Mouse (Mus musculus) cerebellum, postnatal 4 days (tissue): ENCODE measurements around the gene a.
A peak's percentile ranks its signal among the peaks of the same experiment; 100 is the strongest.
"Not testable (repeated sequence)": the region's sequence is repeated elsewhere in the genome, so short reads cannot be mapped to it uniquely, and the experiment has no call there.

ENCODE experiments used
- DNase-seq, 2 experiments: peaks; one replicate each; pipeline ENCODE4 v3.0.0; 2022; ENCODE audit warnings: low spot score in 2 of 2, mixed read lengths in 1 of 2

Gene a

DNA sequence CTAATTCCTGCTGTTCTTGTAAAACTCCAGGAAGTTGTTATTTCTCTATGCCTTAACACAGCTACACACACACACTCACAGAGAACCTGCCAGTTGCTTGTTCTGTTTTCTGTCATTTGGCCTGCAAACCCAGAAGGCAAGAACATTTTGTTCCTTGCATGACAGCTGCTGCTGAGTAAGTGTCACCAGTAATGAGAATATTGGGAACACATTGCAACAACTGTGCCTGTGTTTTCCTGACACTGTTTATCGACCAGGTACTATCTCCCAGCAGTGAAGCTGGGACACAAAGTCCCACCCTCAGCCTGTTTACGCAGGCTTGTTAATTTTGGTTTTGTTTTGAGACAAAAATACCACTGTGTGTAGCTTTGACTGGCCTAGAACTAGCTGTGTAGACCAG lies 261.5 kb downstream of the a start:
- no peak for DNase-seq

DNA sequence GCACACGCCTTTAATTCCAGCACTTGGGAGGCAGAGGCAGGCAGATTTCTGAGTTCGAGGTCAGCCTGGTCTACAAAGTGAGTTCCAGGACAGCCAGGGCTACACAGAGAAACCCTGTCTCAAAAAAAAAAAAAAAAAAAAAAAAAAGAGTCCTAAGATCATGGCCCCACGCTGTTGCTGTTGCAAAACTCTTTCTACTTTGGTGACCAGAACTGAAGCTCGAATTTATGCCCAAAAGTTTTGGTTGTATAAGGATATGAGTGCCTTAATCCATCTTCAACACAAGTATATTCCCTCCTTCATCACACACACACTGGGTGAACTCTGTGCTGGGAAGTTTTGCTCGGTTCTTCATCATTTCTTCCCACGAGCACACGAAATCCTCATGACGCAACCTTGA lies 262.3 kb downstream of the a start:
- DNase-seq, result not testable (repeated sequence)

DNA sequence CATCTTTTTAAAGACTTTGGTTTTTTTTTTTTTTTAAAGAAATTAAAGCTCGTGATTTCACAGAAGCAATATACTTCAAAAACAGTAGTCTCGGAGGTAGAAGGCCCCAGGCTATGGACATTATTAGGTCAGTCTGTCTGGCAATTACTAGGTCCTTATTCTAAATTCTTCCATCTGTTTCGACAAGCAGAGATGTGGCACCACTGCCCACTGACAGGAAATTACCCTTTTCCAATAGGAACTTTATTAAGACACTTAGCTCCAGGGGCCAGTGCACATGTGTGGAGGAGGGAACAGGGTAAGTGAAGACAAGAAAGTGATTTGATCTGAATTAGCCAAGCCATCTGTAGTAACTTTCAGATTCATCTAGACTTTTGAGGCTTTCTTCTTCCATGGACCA lies 263.5 kb downstream of the a start:
- no peak for DNase-seq

DNA sequence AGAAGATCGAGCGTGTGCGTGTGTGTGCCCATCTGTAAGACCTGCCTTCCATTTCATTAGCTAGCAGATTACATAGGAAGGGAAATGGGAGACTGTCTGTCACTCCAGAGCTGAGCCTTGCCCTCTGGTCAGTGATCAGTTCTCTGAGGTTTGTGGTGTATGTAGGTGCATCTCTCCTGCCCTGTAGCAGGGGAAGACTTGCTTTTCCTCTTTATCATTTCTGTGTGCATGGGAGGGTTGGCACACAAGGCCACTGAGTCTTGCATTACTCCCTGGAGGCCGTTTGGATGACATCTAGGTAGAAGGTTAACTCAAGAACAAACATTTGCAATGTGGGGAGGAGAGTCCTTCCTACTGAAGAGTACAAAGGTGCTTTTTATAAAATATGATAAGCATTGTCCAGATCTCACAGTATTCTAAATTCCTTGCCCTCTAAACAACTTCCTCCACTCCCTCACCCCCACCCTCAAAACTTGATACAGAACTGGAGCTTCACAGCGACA lies 264.9 kb downstream of the a start:
- no peak for DNase-seq

DNA sequence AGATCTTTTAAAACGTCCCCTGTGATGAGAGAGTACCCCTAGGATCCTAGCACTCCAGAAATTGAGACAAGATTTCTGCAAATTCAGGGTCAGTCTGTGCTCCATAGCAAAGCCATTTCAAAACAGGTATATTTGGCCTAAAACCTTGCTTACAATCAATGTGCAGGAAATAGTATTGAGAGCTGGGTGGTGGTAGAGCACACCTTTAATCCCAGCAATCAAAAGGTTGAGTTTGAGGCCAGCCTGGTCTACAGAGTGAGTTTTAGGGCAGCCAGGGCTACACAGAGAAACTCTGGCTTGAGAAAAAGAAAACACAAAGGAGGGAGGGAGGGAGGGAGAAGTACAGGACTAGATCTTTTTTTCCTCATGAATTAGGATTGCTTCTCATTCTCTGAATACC lies 266.2 kb downstream of the a start:
- DNase-seq, result no peak

DNA sequence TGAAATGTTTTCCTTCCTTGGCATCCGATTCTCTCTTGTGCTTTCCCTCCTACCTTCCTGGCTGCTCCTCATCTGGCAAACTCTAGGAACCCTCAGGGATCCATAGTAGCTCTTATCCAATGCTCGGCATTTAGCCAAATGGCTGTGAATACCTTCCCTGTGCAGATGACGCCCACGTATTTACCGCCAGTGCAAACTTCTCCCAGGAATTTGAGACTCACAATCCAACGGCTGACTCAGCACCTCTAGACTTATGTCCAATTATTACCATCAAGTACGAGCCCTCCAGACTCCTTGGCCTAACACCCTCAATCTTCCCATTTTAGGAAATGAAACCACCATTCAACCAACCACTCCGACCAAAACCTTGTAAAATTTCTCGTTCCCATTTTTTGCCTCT lies 279.8 kb downstream of the a start:
- DNase-seq, result no peak

DNA sequence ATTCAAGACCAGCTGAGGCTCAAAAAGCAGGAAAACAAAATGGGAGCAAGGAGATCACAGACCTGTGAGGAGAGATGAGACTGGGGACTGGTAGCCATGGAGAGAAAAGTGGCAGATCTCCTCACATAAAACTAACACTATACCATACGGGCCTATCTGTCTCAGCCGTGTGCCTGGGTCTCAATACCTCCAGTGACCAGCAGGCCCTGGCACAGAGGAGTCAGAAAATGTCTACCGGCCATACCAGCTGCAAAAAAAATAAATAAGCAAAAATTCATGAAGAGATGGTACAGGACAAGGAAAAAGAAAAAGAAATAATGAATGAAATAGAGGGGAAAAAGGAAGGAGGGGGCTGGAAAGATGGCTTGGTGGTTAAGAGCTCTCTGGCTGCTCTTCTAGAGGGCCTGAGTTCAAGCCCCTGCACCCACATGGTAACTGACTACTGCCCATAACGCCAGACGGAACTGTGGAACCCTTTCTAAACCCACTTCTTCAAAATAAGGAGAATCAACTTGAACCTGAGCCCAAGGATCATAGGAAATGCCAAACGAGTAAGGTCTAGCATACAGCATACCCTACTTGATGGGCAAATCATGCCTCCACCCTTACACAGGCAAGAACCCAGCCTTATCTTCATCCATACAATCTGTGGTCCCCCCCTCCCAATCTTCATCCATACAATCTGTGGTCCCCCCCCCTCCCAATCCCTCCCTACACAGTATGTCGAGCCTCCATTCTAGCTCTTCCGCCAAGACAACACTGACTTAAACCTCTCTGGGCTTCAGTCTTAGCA lies 281.3 kb downstream of the a start:
- DNase-seq, result no peak

DNA sequence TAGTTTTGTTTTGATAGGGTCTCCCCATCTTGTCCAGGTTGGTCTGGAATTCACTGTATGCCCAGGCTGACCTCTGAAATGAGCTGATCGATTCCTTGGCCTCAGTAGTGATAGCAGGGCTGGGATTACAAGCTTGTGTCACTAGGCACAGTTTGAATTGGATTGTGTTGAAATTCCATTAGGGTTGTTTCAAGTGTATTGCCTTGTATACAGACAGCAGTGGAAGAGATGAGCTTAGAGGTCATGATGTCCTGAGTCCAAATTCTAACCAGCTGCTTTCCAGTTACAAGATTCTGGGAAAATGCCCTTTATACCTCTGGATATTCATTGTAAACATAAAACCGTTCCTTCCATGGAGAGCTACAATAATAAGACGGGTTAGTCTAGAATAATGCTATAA lies 282.1 kb downstream of the a start:
- DNase-seq, result no peak

DNA sequence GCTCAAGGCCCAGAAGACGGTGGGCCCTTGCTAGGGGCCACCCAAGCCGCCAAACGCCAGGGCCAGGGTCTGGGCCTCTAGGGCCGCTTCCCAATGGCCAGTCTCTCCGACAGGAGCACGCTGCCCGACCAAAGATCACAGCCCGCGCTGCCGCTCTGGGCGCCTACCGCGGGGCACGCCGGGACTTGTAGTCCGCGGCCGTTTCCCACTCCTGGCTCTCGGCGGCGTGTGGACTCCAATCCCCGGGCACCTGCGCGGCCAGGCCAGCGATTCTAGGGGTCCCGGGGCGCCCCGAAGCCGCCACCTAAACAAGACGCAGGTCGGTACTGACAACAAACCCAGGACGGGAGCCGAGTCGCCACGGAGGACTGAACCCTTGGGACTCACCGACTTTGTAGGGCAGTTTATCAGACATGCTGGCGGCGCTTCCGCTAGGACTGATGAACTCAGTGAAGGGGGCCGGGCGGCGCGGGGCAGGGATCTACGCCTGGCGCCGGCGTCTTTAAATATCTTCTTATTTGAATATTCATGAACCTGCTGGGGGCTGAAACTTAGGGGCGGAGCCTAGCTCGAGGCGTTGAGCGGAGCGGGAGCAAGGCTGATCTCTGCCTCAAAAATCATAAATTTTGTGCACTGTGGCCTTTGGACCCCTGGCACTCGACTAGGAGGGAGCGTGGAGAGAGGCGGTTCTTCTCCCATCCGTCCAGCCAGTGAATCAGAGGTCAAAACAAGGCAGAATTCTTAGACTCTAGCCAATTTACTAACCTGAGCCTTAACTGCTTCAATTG lies 283.0 kb downstream of the a start, which contains the start of gene Ahcy:
Gene Ahcy, minus strand, starts transcription at position 520 of the 788 bp plus-strand sequence.
- peak; percentile 74 to 90 for DNase-seq

DNA sequence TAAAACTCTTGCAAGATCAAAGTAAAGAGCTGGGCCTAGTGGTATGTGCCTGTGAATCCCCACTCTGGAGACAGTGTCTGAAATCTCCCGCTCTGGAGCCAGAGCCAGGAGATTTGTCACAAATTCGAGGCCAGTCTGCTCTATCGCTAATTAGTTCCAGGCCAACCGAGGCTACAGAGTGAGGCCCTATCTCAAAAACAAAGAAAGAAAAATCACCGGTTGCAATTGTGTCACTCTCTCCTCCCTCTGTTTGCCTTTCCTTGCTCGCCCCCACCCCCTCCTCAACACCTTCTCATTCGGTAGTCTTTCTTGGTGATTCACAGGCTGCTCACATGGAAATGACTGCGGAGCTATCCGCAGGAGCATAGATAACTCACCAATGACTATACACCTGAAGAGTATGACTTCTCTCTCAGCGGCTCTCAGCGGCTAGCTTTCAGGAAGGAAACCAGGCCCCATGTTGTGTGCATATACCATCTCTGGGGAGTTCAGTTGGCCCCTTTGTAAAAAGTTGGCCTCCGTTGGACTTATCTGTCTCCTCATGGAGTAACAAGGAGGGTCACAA lies 283.6 kb downstream of the a start:
- DNase-seq, result peak in 1 of 2 experiments; percentile 4

DNA sequence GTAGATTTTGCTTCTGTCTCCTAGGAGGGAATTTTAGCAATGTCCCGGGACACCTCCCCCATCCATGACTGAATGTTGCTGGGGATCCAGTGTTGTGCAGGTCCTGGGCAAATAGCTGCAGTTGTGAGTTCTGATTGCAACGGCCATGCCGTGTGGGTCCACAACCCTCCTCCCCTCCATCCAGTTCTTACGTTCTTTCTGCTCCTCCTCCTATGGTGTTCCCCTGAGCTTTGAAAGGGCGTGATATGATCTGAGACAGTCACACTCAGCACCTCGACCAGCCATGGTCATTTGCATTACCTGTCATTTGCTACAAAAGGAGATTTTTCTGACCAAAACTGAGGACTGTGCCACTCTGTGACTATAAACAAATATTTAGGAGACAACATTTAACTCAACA lies 284.4 kb downstream of the a start:
- DNase-seq, result no peak

DNA sequence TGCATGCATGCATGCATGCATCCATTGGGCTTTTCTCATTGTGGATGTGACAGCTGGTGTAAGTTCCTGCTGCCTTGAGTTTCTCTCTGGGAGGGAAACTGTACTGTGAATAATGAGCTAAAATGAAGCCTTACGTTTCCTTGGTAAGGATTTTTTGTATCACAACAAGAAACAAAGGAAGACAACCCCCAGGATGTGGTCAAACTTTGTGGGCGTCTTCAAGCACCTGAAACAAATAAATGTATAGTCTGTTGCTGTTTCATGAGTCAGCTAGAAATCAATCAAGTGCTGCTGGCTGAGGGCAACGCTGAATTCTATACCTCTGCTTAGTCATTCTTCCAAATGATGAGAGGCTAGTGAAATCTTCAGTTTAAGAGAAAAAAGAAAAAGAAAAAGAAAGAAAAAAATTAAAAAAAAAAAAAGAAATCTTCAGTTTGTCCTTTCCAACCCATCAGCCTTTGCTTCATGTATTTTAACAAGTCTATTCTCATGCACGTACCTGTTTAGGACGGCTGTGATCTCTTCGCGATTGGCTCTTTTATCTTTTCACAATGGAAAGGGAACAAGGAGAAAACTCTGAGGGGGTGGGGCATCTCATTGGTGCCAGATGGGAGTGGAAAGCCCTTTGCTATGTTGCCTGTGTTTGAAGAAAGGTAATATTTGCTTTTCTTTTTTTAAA lies 288.4 kb downstream of the a start:
- DNase-seq, result no peak

DNA sequence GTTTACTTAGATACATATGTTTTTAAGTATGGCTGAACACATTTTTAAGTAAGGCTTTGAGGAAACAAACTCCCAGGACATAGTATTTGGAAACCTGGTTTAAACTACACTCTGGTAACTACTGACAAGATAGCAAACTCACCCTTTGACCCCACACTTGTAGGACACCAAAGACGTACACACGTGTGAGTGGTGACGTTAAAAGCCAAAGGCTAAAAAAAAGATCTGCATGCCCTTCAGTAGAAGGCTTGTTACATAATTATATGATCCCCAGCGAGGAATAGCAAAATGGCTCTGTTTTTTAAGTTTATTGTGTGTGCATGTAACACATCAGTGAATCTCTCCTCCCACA lies 289.0 kb downstream of the a start:
- DNase-seq, result no peak

DNA sequence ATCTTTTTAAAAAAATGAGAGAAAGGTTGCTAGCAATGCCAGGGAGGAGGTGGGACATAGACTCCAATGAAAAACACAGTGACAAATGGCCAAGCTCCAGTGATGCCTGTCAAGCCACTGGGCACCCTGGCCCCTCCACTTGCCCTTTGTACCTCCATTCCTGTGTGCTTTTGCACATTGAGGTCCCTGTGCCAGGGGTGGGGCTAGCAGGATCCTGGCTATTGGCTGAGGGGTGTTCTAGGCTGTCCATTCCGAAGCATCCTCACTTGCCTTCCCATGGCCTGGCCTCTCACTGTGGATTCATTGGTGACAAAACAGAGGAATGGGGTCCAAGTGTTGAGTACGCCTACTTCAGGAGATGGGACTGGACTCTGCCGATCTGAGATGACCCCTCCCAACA lies 289.9 kb downstream of the a start:
- no peak for DNase-seq

DNA sequence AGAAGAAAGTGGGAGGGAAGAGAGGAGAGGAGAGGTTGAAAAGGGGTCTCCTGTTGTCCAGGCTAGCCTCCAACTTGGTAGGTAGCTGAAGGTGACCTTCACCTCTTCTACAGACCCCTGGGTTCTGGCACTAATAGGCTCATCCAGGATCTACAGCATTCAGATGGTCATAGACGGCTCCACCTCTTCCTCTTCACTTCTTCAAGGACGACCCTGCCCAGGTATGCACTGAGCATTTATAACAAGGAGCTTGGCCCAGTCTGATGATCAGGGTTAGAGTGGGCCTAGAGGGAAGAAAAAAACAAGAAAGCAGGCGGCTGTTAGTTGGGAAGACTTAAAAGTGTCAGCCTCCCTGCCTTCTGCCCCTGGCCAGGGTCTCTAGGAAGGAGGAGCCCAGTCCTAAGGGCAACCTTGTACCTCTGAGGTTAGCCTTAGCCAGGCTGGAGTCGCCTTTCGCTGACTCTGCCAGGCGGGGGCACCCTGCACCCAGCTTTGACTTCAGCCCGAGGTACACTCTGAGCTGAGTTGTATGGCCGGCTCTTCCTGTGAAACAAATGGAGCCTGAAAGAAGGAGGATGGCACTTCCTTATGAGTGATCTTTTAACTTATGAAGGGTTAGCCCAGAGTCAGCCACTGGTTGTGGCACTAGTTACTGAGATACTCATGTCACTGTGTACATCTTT lies 291.1 kb downstream of the a start:
- DNase-seq, result peak; percentile 58 to 61

DNA sequence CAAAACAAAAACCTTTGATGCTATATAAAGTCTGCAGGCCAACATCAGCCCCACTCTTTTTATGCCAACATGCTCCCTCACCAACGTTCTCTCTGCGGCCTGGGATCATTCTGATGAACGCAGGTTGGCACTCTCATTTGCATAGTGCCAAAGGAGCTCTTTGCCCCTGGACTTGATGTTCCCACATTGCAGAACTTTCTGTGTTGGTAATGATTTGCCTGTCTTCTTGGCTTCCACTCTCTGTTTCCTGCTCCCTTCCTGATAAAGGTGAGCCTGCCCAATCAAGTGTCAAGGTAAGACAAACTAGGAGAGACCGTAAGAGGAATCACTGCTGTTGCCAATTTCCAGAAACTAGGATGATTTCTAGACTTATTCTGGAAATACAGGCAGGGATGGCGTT lies 293.3 kb downstream of the a start:
- DNase-seq, result no peak

DNA sequence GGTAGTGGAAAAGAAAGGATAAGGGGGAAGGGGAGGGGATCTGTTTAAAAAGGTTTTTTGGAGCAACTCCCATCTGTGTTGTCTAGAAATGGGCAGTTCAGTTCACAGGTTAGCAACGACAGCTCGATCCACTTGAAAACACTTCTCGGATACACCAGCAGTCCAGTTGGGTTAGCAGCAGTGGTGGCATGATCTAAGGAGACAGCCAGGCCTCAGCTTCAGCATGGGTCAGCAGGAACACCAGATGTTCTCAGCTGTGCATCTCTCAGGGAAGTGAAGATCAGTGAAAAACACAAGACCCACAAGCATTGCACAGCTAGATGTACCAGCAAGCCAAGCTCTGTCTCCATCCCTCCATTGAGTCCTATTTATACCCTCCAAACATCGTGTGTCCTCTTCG lies 295.1 kb downstream of the a start:
- DNase-seq, result no peak

DNA sequence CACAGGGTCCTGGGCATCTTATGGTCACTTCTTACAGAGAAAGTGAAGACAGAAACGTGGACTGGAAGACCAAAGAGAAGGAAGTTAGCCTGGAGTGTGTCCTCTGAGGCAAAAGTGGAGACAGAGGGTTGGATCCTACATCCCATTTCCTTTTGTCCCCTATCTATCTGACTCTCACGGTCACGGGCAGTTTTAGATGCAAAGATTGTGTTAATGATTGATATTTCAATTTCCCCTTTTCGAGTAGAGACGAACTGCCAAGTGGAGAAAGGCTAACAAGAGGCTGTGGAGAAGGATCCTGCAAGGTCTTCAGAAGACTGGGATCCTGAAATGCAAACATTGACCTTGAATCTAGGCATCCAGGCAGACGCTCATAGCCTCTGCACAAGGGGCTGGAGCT lies 297.1 kb downstream of the a start:
- no peak for DNase-seq

DNA sequence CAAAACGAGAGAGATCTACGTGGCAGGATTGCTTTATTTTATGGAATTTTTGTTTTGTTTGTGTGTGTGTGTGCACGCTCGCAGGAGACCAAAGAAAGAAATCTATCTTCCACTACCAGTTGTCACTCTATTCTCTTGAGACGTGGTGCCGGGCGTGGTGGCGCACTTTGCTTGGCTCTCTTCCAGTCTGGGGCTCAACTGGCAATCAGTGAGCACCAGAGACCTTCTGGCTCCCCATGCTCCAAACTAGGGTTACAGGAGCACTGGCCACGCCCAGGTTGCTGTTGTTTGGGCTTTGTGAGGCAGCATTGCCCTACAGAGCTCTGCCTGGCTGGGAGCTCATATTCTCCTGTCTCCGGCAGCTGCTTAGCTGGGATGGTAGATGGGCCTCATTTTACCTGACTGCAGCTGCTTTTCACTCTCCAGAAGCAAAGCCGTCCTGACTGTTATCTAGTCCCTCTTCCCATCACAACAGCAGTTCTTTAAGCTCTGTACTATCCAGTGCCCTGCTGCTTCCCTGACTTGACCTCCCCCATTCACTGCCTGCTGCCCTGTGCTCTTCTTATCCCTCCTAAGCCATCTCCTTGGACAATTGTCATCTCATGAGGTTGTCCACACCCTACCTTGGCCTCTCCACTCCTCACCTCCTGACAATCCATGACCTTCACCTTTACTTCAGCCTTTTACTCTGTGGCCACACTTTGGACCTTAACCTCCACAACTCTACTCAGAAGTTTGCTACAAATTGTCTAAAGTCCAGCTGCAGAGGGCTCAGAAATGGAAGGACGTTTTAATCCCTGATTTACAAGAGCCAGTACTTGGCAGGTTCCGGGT lies 299.9 kb downstream of the a start:
- no peak for DNase-seq

DNA sequence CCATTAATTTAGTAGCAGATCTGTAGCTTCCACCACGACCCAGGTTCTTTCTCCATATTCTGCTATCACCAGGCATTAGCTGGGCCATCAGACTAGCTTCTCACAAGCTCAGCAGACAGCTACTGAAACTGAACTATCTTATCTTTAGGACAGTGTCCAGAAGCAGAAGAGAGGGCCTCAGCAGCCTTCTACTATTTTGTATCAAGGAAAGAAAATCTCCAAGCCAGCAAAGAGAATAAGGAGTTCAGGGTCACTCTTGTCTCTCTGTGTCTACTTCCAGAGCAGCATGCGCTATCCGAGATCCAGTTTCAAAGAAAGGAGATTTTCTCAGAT lies 300.5 kb downstream of the a start:
- DNase-seq, result no peak

DNA sequence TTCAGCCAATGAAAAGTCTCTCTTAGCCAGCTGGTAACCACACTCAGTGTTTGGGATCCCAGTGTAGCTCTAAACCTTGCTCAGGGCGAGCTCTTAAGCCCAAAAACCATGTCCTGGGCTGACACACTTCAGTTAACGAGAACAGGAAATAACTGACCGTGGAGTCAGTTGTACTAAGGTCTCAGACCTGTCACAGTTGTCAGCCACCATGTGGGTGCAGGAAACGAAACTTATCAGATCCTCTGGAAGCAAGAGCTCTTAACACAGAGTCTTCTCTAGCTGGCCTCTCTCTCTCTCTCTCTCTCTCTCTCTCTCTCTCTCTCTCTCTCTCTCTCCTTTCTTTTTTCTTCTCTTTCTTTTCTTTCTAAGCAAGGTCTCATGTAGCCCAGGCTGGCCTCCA lies 302.2 kb downstream of the a start:
- no peak for DNase-seq
